Mouse (Mus musculus): ENCODE data around the gene Tnrc6b.

Gene Tnrc6b

DNA sequence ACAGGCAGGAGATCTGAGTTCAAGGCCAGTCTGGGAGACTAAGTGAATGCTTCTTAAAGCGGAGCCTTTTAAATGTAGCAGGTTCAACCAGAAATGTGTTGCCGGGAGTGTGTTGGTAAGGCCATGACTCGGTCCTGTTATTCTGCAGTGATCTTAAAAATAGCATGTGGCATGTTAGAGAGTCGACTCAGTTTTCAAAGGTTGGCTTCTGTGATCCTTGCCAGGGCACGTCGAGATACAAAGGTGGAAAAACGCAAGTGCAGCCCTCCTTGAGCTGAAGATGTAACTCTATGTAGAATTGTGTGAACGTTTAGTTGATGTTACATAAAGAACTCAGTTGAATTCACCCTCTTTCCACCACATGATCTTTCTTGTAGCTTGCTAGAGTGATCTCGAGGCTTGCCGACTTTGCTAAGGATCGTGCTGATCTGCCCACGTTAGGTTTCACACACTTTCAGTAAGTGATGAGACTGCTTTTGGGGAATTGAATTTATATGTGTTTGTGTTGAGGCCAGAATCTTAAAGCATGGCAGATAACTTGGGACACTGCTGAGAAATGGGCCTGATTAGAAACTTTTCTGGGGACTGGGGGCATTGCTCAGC, 244.8 kb downstream of the Tnrc6b start:
- DNase-seq (ENCODE audit: low read depth, low spot score) = no peak

GRCm38 (mm10) chr15:80969371-80969770, 258.3 kb downstream of the Tnrc6b start:
- DNase-seq (ENCODE audit: low read depth, low spot score) = no peak

DNA sequence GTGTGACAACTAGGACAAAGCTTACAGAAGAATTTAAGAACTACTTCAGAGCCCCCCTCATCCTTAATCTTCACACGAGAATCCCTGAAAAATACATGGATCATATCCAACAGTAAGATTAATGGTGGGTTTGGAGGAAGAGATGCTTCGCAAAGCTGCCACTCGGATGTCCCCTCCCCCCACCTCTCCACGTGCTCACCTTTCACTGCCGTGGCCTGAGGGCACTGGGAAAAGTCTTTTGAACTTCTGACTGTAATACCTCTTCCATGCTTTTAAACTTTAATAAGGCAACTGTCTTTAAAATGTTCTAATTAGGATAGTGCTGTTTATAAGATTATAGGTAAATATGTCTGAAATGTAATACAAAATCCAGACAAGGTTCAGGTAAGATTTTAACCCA, 263.2 kb downstream of the Tnrc6b start:
- DNase-seq (ENCODE audit: low read depth, low spot score) = no peak

GRCm38 (mm10) chr15:80975666-80976065, 264.6 kb downstream of the Tnrc6b start:
- no peak for DNase-seq (ENCODE audit: low read depth, low spot score)

GRCm38 (mm10) chr15:80977620-80978334, 266.7 kb downstream of the Tnrc6b start, which contains the start of gene Sgsm3:
Gene Sgsm3, plus strand, starts transcription at chr15:80977765.
- DNase-seq (ENCODE audit: low read depth, low spot score) = peak; percentile 92

GRCm38 (mm10) chr15:80979611-80980010, 268.5 kb downstream of the Tnrc6b start:
- DNase-seq (ENCODE audit: low read depth, low spot score) = no peak

- DNase-seq (ENCODE audit: low read depth, low spot score) = no peak
These were observed 270.1 kb downstream of the Tnrc6b start for GRCm38 (mm10) chr15:80981176-80981575.

- DNase-seq (ENCODE audit: low read depth, low spot score) = no peak
These were observed 272.2 kb downstream of the Tnrc6b start for GRCm38 (mm10) chr15:80983264-80983663.

DNA sequence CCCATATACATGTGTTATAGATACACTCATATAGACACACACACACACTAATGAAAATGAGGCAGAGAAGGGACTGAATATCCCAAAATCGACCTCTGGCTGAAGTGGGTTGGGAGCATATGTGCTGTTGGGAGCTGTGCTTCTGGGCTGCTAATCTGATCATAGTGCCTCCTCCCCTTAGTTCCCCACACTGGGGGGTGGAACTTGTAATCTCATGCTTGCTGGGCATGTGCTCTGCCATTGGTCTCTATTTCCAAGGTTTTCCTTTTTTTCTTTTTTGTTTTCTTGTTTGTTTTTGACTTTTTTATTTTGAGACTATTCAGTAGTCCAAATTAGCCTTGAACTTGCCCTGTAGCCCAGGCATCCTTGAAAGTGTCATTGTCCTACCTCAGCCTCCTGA, 277.2 kb downstream of the Tnrc6b start:
- no peak for DNase-seq (ENCODE audit: low read depth, low spot score)

- DNase-seq (ENCODE audit: low read depth, low spot score) = no peak
These were observed 278.6 kb downstream of the Tnrc6b start for GRCm38 (mm10) chr15:80989712-80990111.
